Mouse (Mus musculus): ENCODE measurements around the gene Tsnax. TPM values are rescaled to one million over a fixed set of nuclear protein-coding genes. Genes with fewer than 3 reads are reported as not detected.

Gene Tsnax
- total RNA-seq, 1 experiment from 2014 or later = 63.0 TPM

DNA sequence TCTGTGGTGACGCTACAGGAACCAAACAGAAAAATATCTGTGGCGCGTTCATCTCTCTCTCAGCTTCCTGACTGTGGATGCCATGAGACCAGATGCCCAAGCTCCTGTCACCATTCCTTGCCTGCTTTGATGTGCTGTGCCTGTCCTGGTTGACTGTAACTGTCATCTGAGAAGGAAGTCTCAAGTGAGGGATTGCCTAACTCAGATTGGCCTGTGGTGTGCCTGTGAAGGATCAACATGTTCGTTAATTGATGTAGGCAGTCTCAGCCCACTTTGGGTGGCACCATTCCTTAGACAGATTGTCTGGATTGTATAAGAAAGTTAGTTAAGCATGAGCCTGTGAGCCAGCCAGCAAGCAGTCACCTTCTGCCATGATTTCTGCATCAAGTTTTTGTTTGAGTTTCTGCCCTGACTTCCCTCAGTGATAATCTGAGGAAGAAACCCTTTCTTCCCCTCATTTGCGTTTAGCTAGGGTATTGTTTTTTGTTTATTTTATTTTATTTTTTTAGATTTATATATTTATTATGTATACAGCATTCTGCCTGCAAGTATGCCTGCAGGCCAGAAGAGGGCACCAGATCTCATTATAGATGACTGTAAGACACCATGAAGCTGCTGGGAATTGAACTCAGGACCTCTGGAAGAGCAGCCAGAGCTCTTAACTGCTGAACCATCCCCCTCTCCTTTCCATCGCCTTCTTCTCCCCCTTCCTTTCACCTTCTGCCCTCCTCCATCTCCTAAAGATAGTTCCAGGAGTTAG lies 55.5 kb downstream of the Tsnax start:
- no peak for ATAC-seq (replicated peaks in 1 of 2; ENCODE audit: insufficient read depth in 1 of 2, low FRiP score in 2 of 2, low TSS enrichment in 1 of 2, low read depth in 1 of 2, poor library complexity in 2 of 2, severe bottlenecking in 2 of 2)

DNA sequence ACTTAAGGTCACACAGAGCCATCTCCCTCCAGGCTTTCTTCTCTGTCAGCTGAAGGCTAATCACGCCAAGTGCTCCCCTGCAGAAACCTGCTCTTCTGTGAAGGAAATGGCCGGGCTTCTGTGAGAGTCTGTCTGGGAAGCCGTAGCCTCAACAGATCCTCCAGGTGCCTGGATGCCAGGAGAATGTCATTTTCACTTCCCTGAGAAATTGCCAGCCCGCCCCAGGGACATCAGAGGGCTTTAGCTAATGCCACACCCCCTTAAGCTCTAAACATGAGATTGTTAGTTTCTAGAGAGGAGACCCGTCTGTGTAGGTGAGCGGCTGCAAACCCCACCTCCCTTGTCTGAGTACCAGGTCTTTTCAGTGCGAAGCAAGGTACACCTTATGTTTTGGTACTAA lies 56.5 kb downstream of the Tsnax start:
- no peak for ATAC-seq (replicated peaks in 1 of 2; ENCODE audit: insufficient read depth in 1 of 2, low FRiP score in 2 of 2, low TSS enrichment in 1 of 2, low read depth in 1 of 2, poor library complexity in 2 of 2, severe bottlenecking in 2 of 2)

DNA sequence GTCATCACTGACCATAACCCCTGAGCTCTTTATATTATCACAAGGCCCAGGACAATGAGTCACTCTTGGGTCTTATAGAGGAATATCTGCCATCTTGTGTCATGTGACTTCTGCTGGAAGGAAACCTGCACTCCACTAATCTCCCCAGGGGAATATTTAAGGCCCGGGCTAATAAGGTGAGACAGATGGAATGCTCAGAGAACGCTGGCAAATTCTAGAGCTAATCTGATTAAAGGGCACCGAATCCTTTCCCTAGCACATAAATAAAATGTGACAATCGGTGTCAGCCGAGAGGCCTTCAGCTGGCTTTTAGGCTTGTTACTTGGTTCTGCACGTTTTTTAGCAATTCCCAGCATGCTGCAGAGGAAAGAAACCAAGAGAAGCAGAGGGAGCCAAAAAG lies 56.9 kb downstream of the Tsnax start:
- no peak for ATAC-seq (replicated peaks in 1 of 2; ENCODE audit: insufficient read depth in 1 of 2, low FRiP score in 2 of 2, low TSS enrichment in 1 of 2, low read depth in 1 of 2, poor library complexity in 2 of 2, severe bottlenecking in 2 of 2)

DNA sequence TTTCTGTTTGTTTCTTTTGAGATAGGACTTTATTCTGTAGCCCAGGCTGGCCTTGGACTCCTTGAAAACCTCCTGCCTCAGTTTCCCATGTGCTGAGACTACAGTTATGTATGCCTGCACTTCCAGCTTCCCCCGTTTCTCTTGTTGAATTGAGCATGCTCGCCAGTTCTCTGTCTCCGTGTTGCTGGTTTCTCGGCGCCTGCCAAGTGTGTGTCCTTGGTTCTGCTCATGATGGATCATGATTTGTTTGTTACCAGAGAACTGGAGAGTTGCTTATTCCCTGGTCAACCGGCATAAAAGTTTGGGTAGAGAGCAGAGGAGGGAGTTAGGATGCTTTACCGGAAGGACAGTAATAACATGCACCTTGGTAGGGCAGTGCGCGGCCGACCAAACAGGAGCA lies 61.3 kb downstream of the Tsnax start:
- ATAC-seq (replicated peaks in 1 of 2; ENCODE audit: insufficient read depth in 1 of 2, low FRiP score in 2 of 2, low TSS enrichment in 1 of 2, low read depth in 1 of 2, poor library complexity in 2 of 2, severe bottlenecking in 2 of 2) = no peak

DNA sequence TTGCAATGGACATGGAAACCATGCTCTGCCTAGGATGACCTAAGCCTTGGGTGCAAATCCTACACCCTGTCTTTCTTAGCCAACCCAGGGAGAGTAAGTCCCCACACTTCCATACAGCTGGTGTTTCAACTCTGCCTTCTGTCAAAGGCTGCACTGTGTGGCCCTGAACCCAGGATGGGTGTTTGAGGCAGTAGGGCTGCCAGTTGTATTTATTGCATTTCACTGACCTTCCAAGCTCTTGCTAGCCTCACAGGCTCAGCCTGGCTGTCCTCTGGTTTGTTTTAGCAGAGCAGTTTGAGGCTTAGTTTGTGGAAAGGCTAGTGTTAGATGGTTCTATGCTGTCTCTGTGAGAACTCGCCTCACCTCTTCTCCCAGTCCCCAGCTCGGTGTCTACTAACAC lies 61.8 kb downstream of the Tsnax start:
- no peak for ATAC-seq (replicated peaks in 1 of 2; ENCODE audit: insufficient read depth in 1 of 2, low FRiP score in 2 of 2, low TSS enrichment in 1 of 2, low read depth in 1 of 2, poor library complexity in 2 of 2, severe bottlenecking in 2 of 2)

DNA sequence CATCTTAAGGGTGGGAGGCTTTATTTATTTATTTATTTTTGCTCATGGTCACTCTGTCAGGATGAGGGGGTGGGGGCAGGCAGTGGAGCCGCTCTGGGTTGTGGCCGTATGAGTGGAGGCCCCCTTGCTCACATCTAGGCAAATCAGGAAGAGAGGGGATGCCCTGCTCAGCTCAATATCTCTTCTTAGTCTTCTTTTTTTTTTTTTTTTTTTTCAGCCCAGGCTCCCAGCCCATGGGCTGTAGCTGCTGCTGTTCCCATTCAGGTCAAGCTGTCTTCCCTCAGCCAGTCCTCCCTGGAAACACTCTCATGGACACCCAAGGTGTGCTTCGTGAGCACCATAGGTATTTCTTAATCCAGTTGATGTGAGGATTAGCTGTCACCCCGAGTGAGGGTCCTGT lies 62.6 kb downstream of the Tsnax start:
- ATAC-seq (replicated peaks in 1 of 2; ENCODE audit: insufficient read depth in 1 of 2, low FRiP score in 2 of 2, low TSS enrichment in 1 of 2, low read depth in 1 of 2, poor library complexity in 2 of 2, severe bottlenecking in 2 of 2) = no peak

DNA sequence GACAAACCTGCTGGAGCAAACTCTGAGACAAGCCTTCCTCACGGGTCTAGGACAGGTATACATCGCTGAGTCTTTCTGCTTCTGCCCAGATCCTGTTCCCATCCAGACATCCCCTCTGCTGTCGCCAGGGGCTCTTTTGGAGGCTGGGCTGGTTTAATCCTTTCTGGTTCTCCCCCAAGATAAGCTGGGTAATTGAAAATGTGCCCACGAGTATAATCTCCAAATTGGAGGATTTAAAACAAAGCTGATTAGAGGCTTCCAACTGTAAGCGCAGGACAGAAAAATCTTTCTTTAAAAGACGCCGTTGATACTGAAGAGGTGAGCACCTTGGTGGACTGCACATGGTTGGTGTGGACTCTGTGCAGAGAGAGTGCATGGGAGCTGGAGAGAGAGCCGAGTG lies 64.5 kb downstream of the Tsnax start:
- ATAC-seq (replicated peaks in 1 of 2; ENCODE audit: insufficient read depth in 1 of 2, low FRiP score in 2 of 2, low TSS enrichment in 1 of 2, low read depth in 1 of 2, poor library complexity in 2 of 2, severe bottlenecking in 2 of 2) = no peak

DNA sequence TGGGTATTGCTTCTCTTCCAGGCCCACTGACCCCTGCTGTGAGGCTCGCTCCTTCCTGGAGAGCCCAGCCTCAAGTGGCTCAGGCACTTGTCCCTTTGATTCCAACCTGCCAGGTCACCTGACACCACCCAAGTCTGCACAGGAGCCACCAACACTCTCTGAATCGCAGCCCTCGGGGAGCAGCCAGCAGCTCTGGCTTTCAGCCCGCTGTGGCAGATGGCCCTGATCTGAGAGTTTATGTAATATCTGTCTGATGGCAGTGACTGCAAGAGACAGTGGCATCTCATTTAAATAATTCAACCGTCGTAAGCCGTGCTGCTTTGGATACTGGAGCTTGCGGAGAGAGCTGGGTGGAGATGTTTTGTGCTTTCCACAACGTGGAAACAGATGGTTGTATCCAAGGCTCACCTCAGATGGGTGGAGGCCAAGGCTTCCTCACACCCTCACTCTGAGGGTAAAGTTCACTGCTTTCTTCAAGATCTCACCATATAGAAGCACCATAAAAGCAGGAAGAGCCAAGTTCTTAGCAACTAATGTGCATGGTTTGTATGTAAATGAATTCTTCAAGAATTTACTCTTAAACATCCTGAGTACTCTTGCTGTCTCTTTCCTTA lies 66.1 kb downstream of the Tsnax start:
- no peak for ATAC-seq (replicated peaks in 1 of 2; ENCODE audit: insufficient read depth in 1 of 2, low FRiP score in 2 of 2, low TSS enrichment in 1 of 2, low read depth in 1 of 2, poor library complexity in 2 of 2, severe bottlenecking in 2 of 2)

DNA sequence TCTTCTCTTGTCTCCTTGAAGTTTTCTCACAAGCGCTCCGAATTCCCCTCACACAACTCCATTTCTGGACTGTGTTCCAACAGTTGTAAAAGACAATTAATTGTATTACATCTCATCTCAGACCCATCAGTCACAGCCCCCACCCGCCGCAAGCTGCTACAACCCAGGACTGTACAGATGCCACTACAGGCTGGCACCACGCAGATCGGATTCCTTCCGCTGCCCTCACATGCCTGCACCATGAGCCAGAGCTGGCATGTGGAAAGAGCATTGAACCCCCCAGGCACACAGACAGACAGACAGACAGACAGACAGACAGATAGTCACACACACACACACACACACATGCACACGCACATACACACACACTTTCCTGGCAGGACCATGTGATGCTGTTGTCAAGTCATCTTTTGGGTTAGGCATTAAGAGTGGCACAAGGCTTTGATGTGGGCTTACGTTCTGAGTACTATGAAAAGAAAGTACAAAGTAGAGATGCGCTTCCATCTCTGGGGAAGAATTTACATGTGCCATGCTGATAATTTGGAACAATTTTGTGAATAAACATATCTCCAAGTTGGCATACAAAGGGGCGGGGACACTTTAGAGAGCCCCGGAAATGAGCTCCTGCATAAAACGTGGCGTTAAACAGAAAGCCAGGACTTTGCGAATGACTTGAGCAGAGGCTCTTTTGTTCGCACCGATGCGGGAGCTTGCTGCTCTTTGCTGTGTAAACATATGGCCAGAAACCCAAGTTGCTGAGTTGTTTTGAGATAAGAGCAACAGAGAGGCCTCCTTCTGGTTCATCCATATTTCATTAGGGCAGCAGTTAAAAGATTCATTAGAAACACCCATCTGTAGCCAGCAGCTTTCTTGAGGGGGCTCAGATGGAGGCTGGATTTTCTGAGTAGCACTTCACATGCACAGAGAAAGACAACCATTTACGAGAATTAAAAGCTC lies 67.9 kb downstream of the Tsnax start:
- ATAC-seq (replicated peaks in 1 of 2; ENCODE audit: insufficient read depth in 1 of 2, low FRiP score in 2 of 2, low TSS enrichment in 1 of 2, low read depth in 1 of 2, poor library complexity in 2 of 2, severe bottlenecking in 2 of 2) = no peak

DNA sequence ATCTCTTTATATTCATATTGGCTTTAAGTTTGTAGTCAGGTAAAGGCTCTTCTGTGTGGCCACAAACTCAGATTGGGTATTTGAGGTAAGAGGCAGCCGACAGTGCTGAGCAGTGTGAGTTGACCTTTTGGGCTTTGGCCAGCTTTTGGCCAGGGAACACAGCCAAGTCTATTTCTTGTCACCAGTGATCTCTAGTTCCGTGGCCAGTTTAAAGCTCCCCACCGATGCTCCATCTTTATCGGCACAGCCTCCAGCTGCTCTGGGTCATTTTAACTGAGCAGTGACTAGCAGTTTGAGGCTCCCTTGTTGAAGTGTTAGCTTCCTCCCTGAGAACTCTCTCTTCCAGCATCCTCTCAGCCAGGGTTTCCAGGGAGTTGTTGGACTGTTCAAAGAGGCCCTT lies 70.9 kb downstream of the Tsnax start:
- ATAC-seq (replicated peaks in 1 of 2; ENCODE audit: insufficient read depth in 1 of 2, low FRiP score in 2 of 2, low TSS enrichment in 1 of 2, low read depth in 1 of 2, poor library complexity in 2 of 2, severe bottlenecking in 2 of 2) = 0 out of 4 replicates have a peak, but pooled peaks of 1 of the 2 experiments have one; percentile 22

Other genes starting within 250 kb of the Tsnax start
- 0.06 TPM in 1 of 2 replicates, not detected in the other for gene Trim67, start 219.9 kb upstream of the Tsnax start, total RNA-seq (2017)
- gene Gnpat, start 150.0 kb upstream of the Tsnax start, total RNA-seq (2017) = 93.0 and 109 TPM in 2 replicates
- gene 2810004N23Rik, start 149.9 kb upstream of the Tsnax start, total RNA-seq (2017) = 56.6 and 60.8 TPM in 2 replicates
- gene Exoc8, start 115.3 kb upstream of the Tsnax start, total RNA-seq (2017) = 13.1 and 16.3 TPM in 2 replicates
- gene Sprtn, start 115.1 kb upstream of the Tsnax start, total RNA-seq (2017) = 21.6 and 23.1 TPM in 2 replicates
- gene Egln1, start 63.7 kb upstream of the Tsnax start, total RNA-seq (2017) = 18.8 and 24.0 TPM in 2 replicates
- 2.9 and 4.4 TPM in 2 replicates for gene Disc1, start 41.2 kb downstream of the Tsnax start, total RNA-seq (2017)